Mouse (Mus musculus): Measurements from ENCODE around the gene Gda. TPM values are rescaled to one million over a fixed set of nuclear protein-coding genes. Genes with fewer than 3 reads are reported as not detected.

Gda gene
- polyA plus RNA-seq, 1 experiment: 0.04 TPM

GRCm38 (mm10) chr19:21507133-21507532 lies 33.9 kb upstream of the Gda start:
- H3K4me2 ChIP-seq (ENCODE audit: low read depth): no peak overlapping the region
- no peaks in the 10 kb centered on the region for H3K79me2 ChIP-seq (ENCODE audit: control insufficient read depth, insufficient read depth)
- H3ac ChIP-seq (ENCODE audit: control insufficient read depth, insufficient read length): no peak overlapping the region
- no peaks in the 10 kb centered on the region for H3K36me3 ChIP-seq (ENCODE audit: control insufficient read depth, insufficient read depth)
- no peak overlapping the region for H3K4me3 ChIP-seq
- TF ChIP-seq CEBPB (IDR thresholded peaks at IDR 0.05; ENCODE audit: insufficient read depth, poor library complexity, severe bottlenecking) (no peak), TCF3 (IDR thresholded peaks at IDR 0.05; ENCODE audit: insufficient read length, low read depth) (no peak), USF1 (IDR thresholded peaks at IDR 0.05; ENCODE audit: low read depth) (no peak), MYOG (IDR thresholded peaks at IDR 0.05; ENCODE audit: control insufficient read depth in 1 of 3, insufficient read depth in 1 of 3, insufficient read length in 2 of 3, low read depth in 2 of 3) (no peak), SRF (IDR thresholded peaks at IDR 0.05; ENCODE audit: control insufficient read depth, insufficient read length, low read depth) (no peak), TCF12 (IDR thresholded peaks at IDR 0.05; ENCODE audit: insufficient read depth, poor library complexity, severe bottlenecking) (no peak), REST (IDR thresholded peaks at IDR 0.05; ENCODE audit: insufficient read depth, insufficient read length) (no peak), MYOD1 (IDR thresholded peaks at IDR 0.05; ENCODE audit: control insufficient read depth in 1 of 3, insufficient read length in 2 of 3, low read depth in 2 of 3) (no peak), E2F4 (IDR thresholded peaks at IDR 0.05; ENCODE audit: insufficient read depth) (no peak), MAX (IDR thresholded peaks at IDR 0.05; ENCODE audit: low read depth) (no peak), POLR2A (IDR thresholded peaks at IDR 0.05; ENCODE audit: insufficient read length, low read depth) (no peak), POLR2AphosphoS2 (IDR thresholded peaks at IDR 0.05; ENCODE audit: insufficient read length, low read depth) (no peak)
- no peaks in the 10 kb centered on the region for H3K27me3 ChIP-seq (ENCODE audit: control insufficient read depth, insufficient read depth, insufficient read length)

- Histone ChIP-seq H3K36me3 (ENCODE audit: control insufficient read depth, insufficient read depth) (no peaks in the 10 kb centered on the region), H3K4me3 (no peak overlapping the region), H3K27me3 (ENCODE audit: control insufficient read depth, insufficient read depth, insufficient read length) (no peaks in the 10 kb centered on the region), H3ac (ENCODE audit: control insufficient read depth, insufficient read length) (no peak overlapping the region), H3K79me2 (ENCODE audit: control insufficient read depth, insufficient read depth) (no peaks in the 10 kb centered on the region), H3K4me2 (ENCODE audit: low read depth) (no peak overlapping the region)
- TF ChIP-seq TCF12 (IDR thresholded peaks at IDR 0.05; ENCODE audit: insufficient read depth, poor library complexity, severe bottlenecking): no peak
- no peak for TF ChIP-seq REST (IDR thresholded peaks at IDR 0.05; ENCODE audit: insufficient read depth, insufficient read length)
- TF ChIP-seq TCF3 (IDR thresholded peaks at IDR 0.05; ENCODE audit: insufficient read length, low read depth): no peak
- no peak for TF ChIP-seq POLR2AphosphoS2 (IDR thresholded peaks at IDR 0.05; ENCODE audit: insufficient read length, low read depth)
- TF ChIP-seq E2F4 (IDR thresholded peaks at IDR 0.05; ENCODE audit: insufficient read depth): no peak
- TF ChIP-seq CEBPB (IDR thresholded peaks at IDR 0.05; ENCODE audit: insufficient read depth, poor library complexity, severe bottlenecking): no peak
- no peak for TF ChIP-seq USF1 (IDR thresholded peaks at IDR 0.05; ENCODE audit: low read depth)
- TF ChIP-seq MYOD1 (IDR thresholded peaks at IDR 0.05; ENCODE audit: control insufficient read depth in 1 of 3, insufficient read length in 2 of 3, low read depth in 2 of 3): no peak
- no peak for TF ChIP-seq MYOG (IDR thresholded peaks at IDR 0.05; ENCODE audit: control insufficient read depth in 1 of 3, insufficient read depth in 1 of 3, insufficient read length in 2 of 3, low read depth in 2 of 3)
- no peak for TF ChIP-seq POLR2A (IDR thresholded peaks at IDR 0.05; ENCODE audit: insufficient read length, low read depth)
- no peak for TF ChIP-seq MAX (IDR thresholded peaks at IDR 0.05; ENCODE audit: low read depth)
- no peak for TF ChIP-seq SRF (IDR thresholded peaks at IDR 0.05; ENCODE audit: control insufficient read depth, insufficient read length, low read depth)
These were observed 31.5 kb upstream of the Gda start for GRCm38 (mm10) chr19:21504716-21505115.

GRCm38 (mm10) chr19:21499394-21499983 lies 26.2 kb upstream of the Gda start:
- TF ChIP-seq CEBPB (IDR thresholded peaks at IDR 0.05; ENCODE audit: insufficient read depth, poor library complexity, severe bottlenecking): no peak
- no peak for TF ChIP-seq USF1 (IDR thresholded peaks at IDR 0.05; ENCODE audit: low read depth)
- no peak for TF ChIP-seq POLR2AphosphoS2 (IDR thresholded peaks at IDR 0.05; ENCODE audit: insufficient read length, low read depth)
- no peak for TF ChIP-seq TCF12 (IDR thresholded peaks at IDR 0.05; ENCODE audit: insufficient read depth, poor library complexity, severe bottlenecking)
- no peak for TF ChIP-seq E2F4 (IDR thresholded peaks at IDR 0.05; ENCODE audit: insufficient read depth)
- no peak for TF ChIP-seq POLR2A (IDR thresholded peaks at IDR 0.05; ENCODE audit: insufficient read length, low read depth)
- TF ChIP-seq REST (IDR thresholded peaks at IDR 0.05; ENCODE audit: insufficient read depth, insufficient read length): no peak
- TF ChIP-seq MYOG (IDR thresholded peaks at IDR 0.05; ENCODE audit: control insufficient read depth in 1 of 3, insufficient read depth in 1 of 3, insufficient read length in 2 of 3, low read depth in 2 of 3): no peak
- no peak for TF ChIP-seq MAX (IDR thresholded peaks at IDR 0.05; ENCODE audit: low read depth)
- TF ChIP-seq MYOD1 (IDR thresholded peaks at IDR 0.05; ENCODE audit: control insufficient read depth in 1 of 3, insufficient read length in 2 of 3, low read depth in 2 of 3): no peak
- no peak for TF ChIP-seq TCF3 (IDR thresholded peaks at IDR 0.05; ENCODE audit: insufficient read length, low read depth)
- no peak for TF ChIP-seq SRF (IDR thresholded peaks at IDR 0.05; ENCODE audit: control insufficient read depth, insufficient read length, low read depth)
- Histone ChIP-seq H3K4me3 (no peak overlapping the region), H3ac (ENCODE audit: control insufficient read depth, insufficient read length) (no peak overlapping the region), H3K27me3 (ENCODE audit: control insufficient read depth, insufficient read depth, insufficient read length) (no peaks in the 10 kb centered on the region), H3K79me2 (ENCODE audit: control insufficient read depth, insufficient read depth) (no peaks in the 10 kb centered on the region), H3K36me3 (ENCODE audit: control insufficient read depth, insufficient read depth) (no peaks in the 10 kb centered on the region), H3K4me2 (ENCODE audit: low read depth) (no peak overlapping the region)

- Histone ChIP-seq H3K36me3 (ENCODE audit: control insufficient read depth, insufficient read depth) (no peaks in the 10 kb centered on the region), H3ac (ENCODE audit: control insufficient read depth, insufficient read length) (no peak overlapping the region), H3K4me3 (no peak overlapping the region), H3K4me2 (ENCODE audit: low read depth) (no peak overlapping the region), H3K27me3 (ENCODE audit: control insufficient read depth, insufficient read depth, insufficient read length) (no peaks in the 10 kb centered on the region), H3K79me2 (ENCODE audit: control insufficient read depth, insufficient read depth) (no peaks in the 10 kb centered on the region)
- TF ChIP-seq MYOG (IDR thresholded peaks at IDR 0.05; ENCODE audit: control insufficient read depth in 1 of 3, insufficient read depth in 1 of 3, insufficient read length in 2 of 3, low read depth in 2 of 3) (no peak), E2F4 (IDR thresholded peaks at IDR 0.05; ENCODE audit: insufficient read depth) (no peak), MYOD1 (IDR thresholded peaks at IDR 0.05; ENCODE audit: control insufficient read depth in 1 of 3, insufficient read length in 2 of 3, low read depth in 2 of 3) (no peak), MAX (IDR thresholded peaks at IDR 0.05; ENCODE audit: low read depth) (no peak), CEBPB (IDR thresholded peaks at IDR 0.05; ENCODE audit: insufficient read depth, poor library complexity, severe bottlenecking) (no peak), USF1 (IDR thresholded peaks at IDR 0.05; ENCODE audit: low read depth) (no peak), SRF (IDR thresholded peaks at IDR 0.05; ENCODE audit: control insufficient read depth, insufficient read length, low read depth) (no peak), REST (IDR thresholded peaks at IDR 0.05; ENCODE audit: insufficient read depth, insufficient read length) (no peak), TCF12 (IDR thresholded peaks at IDR 0.05; ENCODE audit: insufficient read depth, poor library complexity, severe bottlenecking) (no peak), POLR2AphosphoS2 (IDR thresholded peaks at IDR 0.05; ENCODE audit: insufficient read length, low read depth) (no peak), POLR2A (IDR thresholded peaks at IDR 0.05; ENCODE audit: insufficient read length, low read depth) (no peak), TCF3 (IDR thresholded peaks at IDR 0.05; ENCODE audit: insufficient read length, low read depth) (no peak)
These were observed 22.6 kb upstream of the Gda start for GRCm38 (mm10) chr19:21495817-21496216.
